Mouse (Mus musculus): Measurements from ENCODE around the gene Ube2v1. TPM values are rescaled to one million over a fixed set of nuclear protein-coding genes. Genes with fewer than 3 reads are reported as not detected.
"Not testable (repeated sequence)": the region's sequence is repeated elsewhere in the genome, so short reads cannot be mapped to it uniquely, and the experiment has no call there.

Gene Ube2v1
- polyA plus RNA-seq, 1 experiment from 2014 or later, result 122 TPM

DNA sequence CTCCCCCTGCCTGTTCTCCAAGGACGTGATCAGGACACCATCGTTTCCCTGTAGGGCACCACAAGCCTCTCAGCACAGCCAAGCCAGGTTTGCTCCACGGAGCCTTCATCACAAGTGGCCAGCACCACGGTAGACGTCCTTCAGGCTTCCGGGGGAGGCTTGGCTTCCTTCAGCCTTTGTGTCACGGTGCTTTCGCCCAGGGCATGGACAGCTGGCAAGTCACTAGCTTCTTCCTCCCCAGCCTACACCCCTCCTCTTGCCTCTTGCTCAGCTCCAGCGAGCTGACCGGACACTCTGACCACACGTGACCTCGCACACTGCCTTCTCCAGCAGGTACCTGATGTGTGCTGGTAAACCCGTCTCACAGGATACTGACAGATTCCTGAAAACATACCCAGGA is 9.5 kb downstream of the Ube2v1 start:
- no peak overlapping the region for H3K4me2 ChIP-seq (ENCODE audit: low read depth, low read length)
- DNase-seq (no peak), ATAC-seq (peak; percentile 26; the same call in 1 of the 2 replicates)
- 70% methylated on average over 13 of the region's 13 CpGs for WGBS (ENCODE audit: insufficient replicate concordance)
- no peak for TF ChIP-seq CTCF (IDR thresholded peaks at IDR 0.05; ENCODE audit: low read depth)
- TF ChIP-seq EP300 (IDR thresholded peaks at IDR 0.05; ENCODE audit: low read depth), result no peak
- H3K9me3 ChIP-seq (ENCODE audit: low read length), result no peaks in the 10 kb centered on the region
- peak overlapping the region; percentile 57; the same call in 1 of the 2 replicates for H3K27ac ChIP-seq (ENCODE audit: low read depth)
- H3K36me3 ChIP-seq (replicated peaks; ENCODE audit: insufficient read depth, low read length), result peaks cover 29% of the 10 kb centered on the region
- H3K9ac ChIP-seq (replicated peaks), result no peak overlapping the region
- peaks cover 40% of the 10 kb centered on the region for H3K4me1 ChIP-seq (ENCODE audit: insufficient read depth)
- no peaks in the 10 kb centered on the region for H3K27me3 ChIP-seq (ENCODE audit: insufficient read depth, low read length)
- H3K4me3 ChIP-seq (ENCODE audit: low read depth, low read length), result no peak overlapping the region

DNA sequence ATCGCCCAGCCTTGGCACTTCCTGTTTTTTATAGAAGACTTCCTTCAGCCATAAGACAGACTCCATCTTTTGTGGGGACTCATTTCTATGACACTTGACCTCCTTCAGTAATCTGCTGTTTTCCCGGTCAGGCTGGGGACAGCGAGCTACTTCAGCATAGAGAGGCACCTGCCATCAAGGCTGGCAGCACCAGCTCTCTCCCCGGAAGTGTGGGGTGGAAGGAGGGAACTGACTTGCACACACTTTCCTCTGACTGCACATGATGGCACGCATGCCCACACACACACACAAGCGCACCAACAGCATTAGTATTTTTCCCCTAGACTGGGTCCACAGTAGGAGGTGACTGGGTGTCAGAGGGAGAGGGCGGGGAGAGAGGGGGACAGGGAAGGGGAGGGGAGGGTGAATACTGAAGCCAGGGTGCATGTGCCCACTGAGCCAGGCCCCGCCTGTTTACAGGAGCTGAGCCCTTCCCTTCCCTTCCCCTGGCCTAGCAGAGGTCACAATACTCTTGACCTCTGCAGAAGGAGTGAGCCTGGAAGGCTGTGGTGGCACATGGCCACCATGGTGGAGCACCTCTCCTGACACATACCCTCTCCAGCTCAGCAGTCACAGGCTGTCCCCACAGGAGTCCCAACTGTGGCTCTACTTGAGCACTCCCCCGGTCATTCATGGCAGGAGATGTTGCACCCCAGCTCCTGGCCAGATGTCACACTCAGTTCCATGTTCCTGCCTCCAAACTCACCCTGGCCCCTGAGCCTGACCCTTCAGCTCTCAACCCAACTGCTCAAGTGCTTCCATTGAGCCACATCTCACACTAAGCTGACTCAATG is 10.4 kb downstream of the Ube2v1 start:
- Histone ChIP-seq H3K27ac (ENCODE audit: low read depth) (peak overlapping the region; percentile 57), H3K9ac (replicated peaks) (no peak overlapping the region), H3K27me3 (ENCODE audit: insufficient read depth, low read length) (no peaks in the 10 kb centered on the region), H3K9me3 (ENCODE audit: low read length) (no peaks in the 10 kb centered on the region), H3K4me3 (ENCODE audit: low read depth, low read length) (no peak overlapping the region), H3K36me3 (replicated peaks; ENCODE audit: insufficient read depth, low read length) (peaks cover 31% of the 10 kb centered on the region), H3K4me1 (ENCODE audit: insufficient read depth) (peaks cover 33% of the 10 kb centered on the region), H3K4me2 (ENCODE audit: low read depth, low read length) (no peak overlapping the region)
- TF ChIP-seq EP300 (IDR thresholded peaks at IDR 0.05; ENCODE audit: low read depth), result no peak
- no peak for TF ChIP-seq CTCF (IDR thresholded peaks at IDR 0.05; ENCODE audit: low read depth)
- 68% methylated on average over 8 of the region's 9 CpGs for WGBS (ENCODE audit: insufficient replicate concordance)
- DNase-seq (no peak), ATAC-seq (no peak)

DNA sequence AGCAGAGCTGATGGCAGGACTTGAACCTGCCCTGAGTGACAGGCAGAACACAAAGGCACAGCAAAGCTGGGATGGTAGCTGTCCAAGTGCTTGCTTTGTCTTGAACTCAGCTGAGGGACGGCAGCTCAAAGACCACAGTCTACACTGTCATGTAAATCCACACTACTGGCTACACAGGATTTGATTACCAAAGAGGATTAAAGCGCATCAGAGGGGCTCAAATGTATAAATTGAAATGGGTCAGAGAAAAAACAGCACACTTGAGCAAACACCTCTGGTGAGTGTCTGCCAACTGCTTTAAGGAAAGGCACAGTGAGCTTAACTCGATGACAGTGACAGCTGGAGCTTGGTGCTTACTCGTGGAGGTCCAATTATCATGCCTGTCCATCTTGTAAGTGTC is 14.4 kb downstream of the Ube2v1 start:
- H3K9me3 ChIP-seq (ENCODE audit: low read length), result no peaks in the 10 kb centered on the region
- peaks cover 12% of the 10 kb centered on the region for H3K4me1 ChIP-seq (ENCODE audit: insufficient read depth)
- H3K27ac ChIP-seq (ENCODE audit: low read depth), result no peak overlapping the region
- H3K4me2 ChIP-seq (ENCODE audit: low read depth, low read length), result no peak overlapping the region
- WGBS (ENCODE audit: insufficient replicate concordance), result 79% methylated on average over 4 of the region's 4 CpGs
- peaks cover 57% of the 10 kb centered on the region for H3K36me3 ChIP-seq (replicated peaks; ENCODE audit: insufficient read depth, low read length)
- H3K9ac ChIP-seq (replicated peaks), result no peak overlapping the region
- TF ChIP-seq CTCF (IDR thresholded peaks at IDR 0.05; ENCODE audit: low read depth) (no peak), EP300 (IDR thresholded peaks at IDR 0.05; ENCODE audit: low read depth) (no peak)
- ATAC-seq (no peak), DNase-seq (no peak)
- no peaks in the 10 kb centered on the region for H3K27me3 ChIP-seq (ENCODE audit: insufficient read depth, low read length)
- H3K4me3 ChIP-seq (ENCODE audit: low read depth, low read length), result no peak overlapping the region

DNA sequence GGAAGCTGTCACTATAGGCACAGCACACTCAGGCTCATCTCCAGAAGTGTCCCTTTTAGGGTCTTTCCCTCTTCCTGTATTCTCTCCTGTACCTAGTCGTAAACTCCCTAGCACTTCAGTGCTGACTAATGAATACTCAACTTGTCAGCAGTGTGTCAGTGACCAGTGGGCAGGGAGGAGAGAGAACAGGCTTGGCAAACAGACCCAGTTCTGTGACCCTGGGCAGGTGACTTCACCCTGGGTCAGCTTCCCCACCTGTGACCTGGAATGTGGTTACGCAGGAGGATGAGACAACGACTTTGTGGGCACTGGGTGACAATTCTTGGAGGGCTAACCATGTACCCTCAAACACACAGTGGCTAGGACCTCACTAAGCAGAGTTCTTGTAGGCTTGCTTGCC is 14.9 kb downstream of the Ube2v1 start:
- Histone ChIP-seq H3K4me3 (ENCODE audit: low read depth, low read length) (no peak overlapping the region), H3K9me3 (ENCODE audit: low read length) (no peaks in the 10 kb centered on the region), H3K36me3 (replicated peaks; ENCODE audit: insufficient read depth, low read length) (peaks cover 57% of the 10 kb centered on the region), H3K27me3 (ENCODE audit: insufficient read depth, low read length) (no peaks in the 10 kb centered on the region), H3K9ac (replicated peaks) (peak overlapping the region; percentile 16; the same call in 1 of the 2 replicates), H3K4me2 (ENCODE audit: low read depth, low read length) (no peak overlapping the region), H3K4me1 (ENCODE audit: insufficient read depth) (peaks cover 8% of the 10 kb centered on the region), H3K27ac (ENCODE audit: low read depth) (no peak overlapping the region)
- WGBS (ENCODE audit: insufficient replicate concordance), result 67% methylated on average over 3 of the region's 3 CpGs
- no peak for DNase-seq
- TF ChIP-seq CTCF (IDR thresholded peaks at IDR 0.05; ENCODE audit: low read depth) (no peak), EP300 (IDR thresholded peaks at IDR 0.05; ENCODE audit: low read depth) (no peak)
- ATAC-seq, result peak; percentile 62

DNA sequence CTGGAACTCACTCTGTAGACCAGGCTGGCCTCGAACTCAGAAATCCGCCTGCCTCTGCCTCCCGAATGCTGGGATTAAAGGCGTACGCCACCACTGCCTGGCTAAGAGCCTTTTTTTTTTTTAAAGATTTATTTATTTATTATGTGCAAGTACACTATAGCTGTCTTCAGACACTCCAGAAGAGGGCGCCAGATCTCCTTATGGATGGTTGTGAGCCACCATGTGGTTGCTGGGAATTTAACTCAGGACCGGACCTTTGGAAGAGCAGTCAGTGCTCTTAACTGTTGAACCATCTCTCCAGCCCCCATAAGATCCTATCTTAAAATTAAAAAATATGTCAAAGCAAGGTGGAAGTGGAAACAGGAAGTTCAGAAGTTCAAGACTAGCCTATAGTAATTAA is 18.6 kb downstream of the Ube2v1 start:
- H3K4me2 ChIP-seq (ENCODE audit: low read depth, low read length); H3K4me3 ChIP-seq (ENCODE audit: low read depth, low read length); H3K9me3 ChIP-seq (ENCODE audit: low read length); H3K27me3 ChIP-seq (ENCODE audit: insufficient read depth, low read length); ATAC-seq; H3K4me1 ChIP-seq (ENCODE audit: insufficient read depth); H3K9ac ChIP-seq (replicated peaks); DNase-seq; H3K27ac ChIP-seq (ENCODE audit: low read depth): not testable (repeated sequence)
- WGBS (ENCODE audit: insufficient replicate concordance), result 88% methylated on average over 5 of the region's 7 CpGs
- peak; percentile 47 for TF ChIP-seq CTCF (IDR thresholded peaks at IDR 0.05; ENCODE audit: low read depth)
- H3K36me3 ChIP-seq (replicated peaks; ENCODE audit: insufficient read depth, low read length), result peaks cover 73% of the 10 kb centered on the region

DNA sequence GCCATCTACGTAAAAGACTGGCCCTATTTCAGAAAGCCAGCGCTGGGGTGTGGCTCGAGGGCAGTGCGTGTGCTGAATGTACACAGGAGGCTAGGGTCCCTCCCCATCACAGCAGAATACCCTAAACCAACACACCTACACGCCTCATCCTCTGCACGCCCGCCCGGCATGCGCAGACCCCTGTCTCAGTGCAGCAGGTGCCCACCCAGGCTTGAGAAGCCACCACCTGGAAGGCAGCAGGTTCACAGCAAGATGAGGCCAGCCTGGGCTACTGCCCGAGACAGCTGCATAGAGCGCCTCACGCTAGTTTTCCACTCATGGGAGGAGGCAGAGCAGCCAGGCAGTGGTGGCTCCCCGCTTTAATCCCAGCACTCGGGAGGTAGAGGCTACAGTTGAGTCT is 19.8 kb downstream of the Ube2v1 start:
- 92% methylated on average over 14 of the region's 14 CpGs for WGBS (ENCODE audit: insufficient replicate concordance)
- no peak overlapping the region for H3K4me3 ChIP-seq (ENCODE audit: low read depth, low read length)
- no peak for DNase-seq
- H3K9ac ChIP-seq (replicated peaks), result no peak overlapping the region
- H3K4me1 ChIP-seq (ENCODE audit: insufficient read depth), result no peaks in the 10 kb centered on the region
- no peak overlapping the region for H3K27ac ChIP-seq (ENCODE audit: low read depth)
- no peak overlapping the region for H3K4me2 ChIP-seq (ENCODE audit: low read depth, low read length)
- no peak for TF ChIP-seq CTCF (IDR thresholded peaks at IDR 0.05; ENCODE audit: low read depth)
- TF ChIP-seq EP300 (IDR thresholded peaks at IDR 0.05; ENCODE audit: low read depth), result no peak
- ATAC-seq, result no peak
- no peaks in the 10 kb centered on the region for H3K9me3 ChIP-seq (ENCODE audit: low read length)
- H3K36me3 ChIP-seq (replicated peaks; ENCODE audit: insufficient read depth, low read length), result peaks cover 69% of the 10 kb centered on the region
- H3K27me3 ChIP-seq (ENCODE audit: insufficient read depth, low read length), result no peaks in the 10 kb centered on the region
